Mouse (Mus musculus): ENCODE results near the gene Olfr1002. TPM values are rescaled to one million over a fixed set of nuclear protein-coding genes. Genes with fewer than 3 reads are reported as not detected.

Gene Olfr1002
- polyA plus RNA-seq (2012; ENCODE audit: low replicate concordance) = not detected in 2 replicates

GRCm38 (mm10) chr2:85650604-85651003 lies at the start of gene Olfr1002:
Gene Olfr1002, minus strand, starts transcription at chr2:85650704.

GRCm38 (mm10) chr2:85689131-85689530 lies 38.6 kb upstream of the Olfr1002 start, which contains the start of gene Olfr1008:
Gene Olfr1008, plus strand, starts transcription at chr2:85689431.

GRCm38 (mm10) chr2:85678667-85679066 lies 28.2 kb upstream of the Olfr1002 start, which contains the start of gene Olfr1006:
Gene Olfr1006, minus strand, starts transcription at chr2:85678767.

GRCm38 (mm10) chr2:85664355-85664754 lies 13.9 kb upstream of the Olfr1002 start, which contains the start of gene Olfr154:
Gene Olfr154, minus strand, starts transcription at chr2:85664455.

GRCm38 (mm10) chr2:85611803-85612202 lies 38.7 kb downstream of the Olfr1002 start, which contains the start of gene Olfr1000:
Gene Olfr1000, minus strand, starts transcription at chr2:85611903.

Other genes with a start within 250 kb of the Olfr1002 start
- not detected in 2 replicates for gene Olfr992, start 241.2 kb downstream of the Olfr1002 start, polyA plus RNA-seq (2012; ENCODE audit: low replicate concordance)
- gene Olfr993, start 235.8 kb downstream of the Olfr1002 start, polyA plus RNA-seq (2012; ENCODE audit: low replicate concordance) = not detected in 2 replicates
- gene Olfr994, start 214.3 kb downstream of the Olfr1002 start, polyA plus RNA-seq (2012; ENCODE audit: low replicate concordance) = not detected in 2 replicates
- not detected in 2 replicates for gene Olfr995, start 207.1 kb downstream of the Olfr1002 start, polyA plus RNA-seq (2012; ENCODE audit: low replicate concordance)
- gene 4833423E24Rik, start 131.7 kb downstream of the Olfr1002 start, polyA plus RNA-seq (2012; ENCODE audit: low replicate concordance) = not detected in 2 replicates
- not detected in 2 replicates for gene Olfr996, start 71.5 kb downstream of the Olfr1002 start, polyA plus RNA-seq (2012; ENCODE audit: low replicate concordance)
- gene Olfr998, start 61.8 kb downstream of the Olfr1002 start, polyA plus RNA-seq (2012; ENCODE audit: low replicate concordance) = not detected in 2 replicates
- gene Olfr1000, start 38.8 kb downstream of the Olfr1002 start, polyA plus RNA-seq (2012; ENCODE audit: low replicate concordance) = not detected in 2 replicates
- gene Olfr154, start 13.8 kb upstream of the Olfr1002 start, polyA plus RNA-seq (2012; ENCODE audit: low replicate concordance) = not detected in 2 replicates
- not detected in 2 replicates for gene Olfr1006, start 28.1 kb upstream of the Olfr1002 start, polyA plus RNA-seq (2012; ENCODE audit: low replicate concordance)
- gene Olfr1008, start 38.7 kb upstream of the Olfr1002 start, polyA plus RNA-seq (2012; ENCODE audit: low replicate concordance) = not detected in 2 replicates
- gene Olfr1009, start 64.7 kb upstream of the Olfr1002 start, polyA plus RNA-seq (2012; ENCODE audit: low replicate concordance) = not detected in 2 replicates
- not detected in 2 replicates for gene Olfr1012, start 112.1 kb upstream of the Olfr1002 start, polyA plus RNA-seq (2012; ENCODE audit: low replicate concordance)
- gene Olfr1013, start 116.4 kb upstream of the Olfr1002 start, polyA plus RNA-seq (2012; ENCODE audit: low replicate concordance) = not detected in 2 replicates
- not detected in 2 replicates for gene Olfr1014, start 122.0 kb upstream of the Olfr1002 start, polyA plus RNA-seq (2012; ENCODE audit: low replicate concordance)
- gene Olfr1015, start 131.3 kb upstream of the Olfr1002 start, polyA plus RNA-seq (2012; ENCODE audit: low replicate concordance) = not detected in 2 replicates
- not detected in 2 replicates for gene Olfr1016, start 151.8 kb upstream of the Olfr1002 start, polyA plus RNA-seq (2012; ENCODE audit: low replicate concordance)
- not detected in 2 replicates for gene Olfr1018, start 167.8 kb upstream of the Olfr1002 start, polyA plus RNA-seq (2012; ENCODE audit: low replicate concordance)
- gene Olfr1019, start 194.8 kb upstream of the Olfr1002 start, polyA plus RNA-seq (2012; ENCODE audit: low replicate concordance) = not detected in 2 replicates
- not detected in 2 replicates for gene Olfr1020, start 196.3 kb upstream of the Olfr1002 start, polyA plus RNA-seq (2012; ENCODE audit: low replicate concordance)
- not detected in 2 replicates for gene Olfr1022, start 217.9 kb upstream of the Olfr1002 start, polyA plus RNA-seq (2012; ENCODE audit: low replicate concordance)
- gene Olfr1023, start 234.9 kb upstream of the Olfr1002 start, polyA plus RNA-seq (2012; ENCODE audit: low replicate concordance) = not detected in 2 replicates

Data from hematopoietic multipotent progenitor cell, adult 10-12 weeks (in vitro differentiated cells).